Mouse (Mus musculus) brown adipose tissue, adult 24 weeks (tissue): ENCODE results near the gene Fance. TPM values are rescaled to one million over a fixed set of nuclear protein-coding genes. Genes with fewer than 3 reads are reported as not detected.

Experiments used
- H3K27ac ChIP-seq: fragments of 200-500 bp; replicated peaks from 2 replicates; pipeline ENCODE4 v1.5.1; 2012; ENCODE audit warnings: low read depth, mild to moderate bottlenecking, low read length
- H3K4me1 ChIP-seq: fragments of 200-500 bp; 2 replicates; pipeline ENCODE4 v1.6.1; 2012; ENCODE audit warnings: low read length, mixed read lengths; ENCODE audit not compliant: control insufficient read depth, insufficient read depth, insufficient read length
- H3K4me3 ChIP-seq: fragments of 200-500 bp; 2 replicates; pipeline ENCODE4 v1.5.1; 2012; ENCODE audit warnings: low read depth, mild to moderate bottlenecking, low read length, moderate library complexity; ENCODE audit not compliant: insufficient read depth
- polyA plus RNA-seq: library from polyadenylated mRNA; stranded (reverse); fragments of >200 nt; gene quantifications from 2 replicates; pipeline ENCODE4 v1.2.4, GENCODE M21; 2012; ENCODE audit not compliant: missing spikeins, insufficient read depth, insufficient read length

Gene Fance
- polyA plus RNA-seq, 1 experiment = 5.0 TPM

- no peak overlapping the region for H3K27ac ChIP-seq
- no peak overlapping the region for H3K4me3 ChIP-seq
- H3K4me1 ChIP-seq = no peaks in the 10 kb centered on the region
These were observed 48.8 kb downstream of the Fance start for GRCm38 (mm10) chr17:28361921-28362652.

GRCm38 (mm10) chr17:28362653-28363292, 49.5 kb downstream of the Fance start:
- Histone ChIP-seq H3K4me3 (peak overlapping the region; percentile 31), H3K27ac (no peak overlapping the region), H3K4me1 (no peaks in the 10 kb centered on the region)

GRCm38 (mm10) chr17:28363507-28363906, 50.2 kb downstream of the Fance start:
- Histone ChIP-seq H3K27ac (no peak overlapping the region), H3K4me3 (no peak overlapping the region), H3K4me1 (no peaks in the 10 kb centered on the region)

GRCm38 (mm10) chr17:28365122-28365521, 51.8 kb downstream of the Fance start, which contains the start of gene Tulp1:
Gene Tulp1 (minus strand): TSS chr17:28365222.
- Histone ChIP-seq H3K27ac (no peak within 1 kb of the TSS), H3K4me3 (no peak within 1 kb of the TSS), H3K4me1 (no peaks in the 10 kb centered on the region)

- Histone ChIP-seq H3K27ac (no peak overlapping the region), H3K4me3 (no peak overlapping the region), H3K4me1 (no peaks in the 10 kb centered on the region)
These were observed 55.1 kb downstream of the Fance start for GRCm38 (mm10) chr17:28368449-28368848.

- H3K4me3 ChIP-seq = no peak overlapping the region
- no peaks in the 10 kb centered on the region for H3K4me1 ChIP-seq
- H3K27ac ChIP-seq = no peak overlapping the region
These were observed 55.7 kb downstream of the Fance start for GRCm38 (mm10) chr17:28369056-28369455.

GRCm38 (mm10) chr17:28371286-28371685, 58.0 kb downstream of the Fance start:
- no peak overlapping the region for H3K4me3 ChIP-seq
- no peak overlapping the region for H3K27ac ChIP-seq
- H3K4me1 ChIP-seq = no peaks in the 10 kb centered on the region; the same call in 1 of the 2 replicates

- Histone ChIP-seq H3K4me3 (no peak overlapping the region), H3K27ac (no peak overlapping the region), H3K4me1 (no peaks in the 10 kb centered on the region; the same call in 1 of the 2 replicates)
These were observed 58.6 kb downstream of the Fance start for GRCm38 (mm10) chr17:28371941-28372340.

- no peaks in the 10 kb centered on the region; the same call in 1 of the 2 replicates for H3K4me1 ChIP-seq
- no peak overlapping the region for H3K4me3 ChIP-seq
- no peak overlapping the region for H3K27ac ChIP-seq
These were observed 60.5 kb downstream of the Fance start for GRCm38 (mm10) chr17:28373821-28374220.

- Histone ChIP-seq H3K27ac (no peak overlapping the region), H3K4me3 (no peak overlapping the region), H3K4me1 (no peaks in the 10 kb centered on the region; the same call in 1 of the 2 replicates)
These were observed 61.2 kb downstream of the Fance start for GRCm38 (mm10) chr17:28374494-28374893.

GRCm38 (mm10) chr17:28375592-28376061, 62.3 kb downstream of the Fance start:
- H3K4me3 ChIP-seq = no peak overlapping the region
- no peak overlapping the region for H3K27ac ChIP-seq
- H3K4me1 ChIP-seq = no peaks in the 10 kb centered on the region; the same call in 1 of the 2 replicates

Other genes starting within 250 kb of the Fance start
- gene Tcp11, start 232.9 kb upstream of the Fance start, polyA plus RNA-seq = not detected in 2 replicates
- gene Scube3, start 171.4 kb upstream of the Fance start, polyA plus RNA-seq = not detected in 2 replicates
- gene Zfp523, start 136.4 kb upstream of the Fance start, polyA plus RNA-seq = 6.1 and 12.0 TPM in 2 replicates
- 0.71 and 2.1 TPM in 2 replicates for gene Def6, start 105.7 kb upstream of the Fance start, polyA plus RNA-seq
- 14.2 and 15.2 TPM in 2 replicates for gene Ppard, start 80.8 kb upstream of the Fance start, polyA plus RNA-seq
- gene Rpl10a, start 15.0 kb downstream of the Fance start, polyA plus RNA-seq = 196 and 332 TPM in 2 replicates
- 3.6 and 4.6 TPM in 2 replicates for gene Tead3, start 37.3 kb downstream of the Fance start, polyA plus RNA-seq
- not detected in 2 replicates for gene Tulp1, start 51.7 kb downstream of the Fance start, polyA plus RNA-seq
- 3.9 and 4.1 TPM in 2 replicates for gene Fkbp5, start 204.0 kb downstream of the Fance start, polyA plus RNA-seq
- not detected in 2 replicates for gene Armc12, start 217.3 kb downstream of the Fance start, polyA plus RNA-seq
- gene Clpsl2, start 235.9 kb downstream of the Fance start, polyA plus RNA-seq = not detected in 2 replicates
- not detected in 2 replicates for gene Clps, start 247.2 kb downstream of the Fance start, polyA plus RNA-seq